40 mouse cellular contexts compared by ENCODE assay signal in the genomic region with DNA sequence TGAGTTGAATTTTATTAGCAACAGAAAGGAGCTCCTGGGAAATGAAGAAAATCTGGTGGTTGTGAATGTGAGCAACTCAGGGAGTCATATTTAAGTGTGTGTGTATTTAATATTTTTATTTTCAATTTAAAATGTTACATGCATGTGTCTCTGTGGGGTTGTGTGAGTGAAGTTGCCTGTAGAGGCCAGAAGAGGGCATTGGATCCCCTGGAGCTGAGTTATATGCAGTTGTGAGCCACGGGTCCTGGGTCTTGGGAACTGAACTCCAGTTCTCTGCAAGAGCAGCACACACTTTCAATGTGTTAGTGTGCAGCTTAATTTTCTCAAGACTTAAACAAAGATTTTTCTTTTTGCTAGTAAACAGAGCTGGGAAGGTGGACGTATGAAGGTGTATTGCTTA. TPM values are rescaled to one million over a fixed set of nuclear protein-coding genes. Genes with fewer than 3 reads are reported as not detected.
DNase-seq lines count a peak whose midpoint lies in the region; ATAC-seq and TF ChIP-seq lines count a peak whose summit lies in the region.
"Had no signal": no experiment of that assay in that cellular context is flagged by ENCODE, and none has a peak within 500 bp of the region (broad histone marks: within the 10 kb centered on the region; RNA-seq: fewer than 3 reads in every experiment).

No protein-coding gene starts in this region.

- H3K4me3 ChIP-seq in MEL (ENCODE audit: control insufficient read depth in 1 of 2, insufficient read depth in 1 of 2, low read depth in 2 of 2, low read length in 2 of 2) = no peak overlapping the region
- H3K4me3 ChIP-seq in bone marrow, adult 2 months (replicated peaks; ENCODE audit: control insufficient read depth, low read depth, low read length) = no peak overlapping the region
- H3K4me3 ChIP-seq in stomach, postnatal 0 days (ENCODE audit: low read depth, low read length) = no peak overlapping the region
- H3K4me3 ChIP-seq: erythroblast, embryonic 14.5 days; forebrain, embryonic 13.5 days; hindbrain, embryonic 12.5 days; intestine, embryonic 15.5 days; limb, embryonic 10.5 days; limb, embryonic 15.5 days; megakaryocyte, embryonic 14.5 days; midbrain, embryonic 12.5 days; myocyte; neural tube, embryonic 12.5 days had no signal

- TF ChIP-seq CTCF in MEL (IDR thresholded peaks at IDR 0.05 in 2 of 3, conservative IDR thresholded peaks at IDR 0.05 in 1 of 3; ENCODE audit: control insufficient read depth in 1 of 3, insufficient read depth in 1 of 3, low read depth in 2 of 3, low read length in 3 of 3, poor library complexity in 1 of 3, severe bottlenecking in 1 of 3) = peak in 2 of 3 experiments; percentile 32 to 33; a peak in 3 of 6 replicates
- TF ChIP-seq CTCF in bone marrow, adult 2 months (IDR thresholded peaks at IDR 0.05; ENCODE audit: control insufficient read depth, insufficient read depth, low read length) = peak; percentile 35; the same call in 1 of the 2 replicates
- TF ChIP-seq CTCF in stomach, postnatal 0 days (IDR thresholded peaks at IDR 0.05; ENCODE audit: low read depth) = no peak

- peak; percentile 35 for TF ChIP-seq RAD21 in MEL (IDR thresholded peaks at IDR 0.05; ENCODE audit: low read depth, low read length)

- DNase-seq in A20 (ENCODE audit: low read depth, low spot score) (peak; percentile 13), MEL (ENCODE audit: low read depth, low spot score) (peak; percentile 23)
- DNase-seq in stomach, postnatal 0 days (ENCODE audit: low spot score) = no peak
- DNase-seq in spleen, adult 12 weeks (ENCODE audit: low spot score) = no peak
- no peak for DNase-seq in ovary, adult 18-20 months (ENCODE audit: low spot score)
- DNase-seq: adrenal gland, postnatal 25 days; cerebellum, adult 18-20 months; cerebellum, postnatal 10 days; gastrocnemius, postnatal 14 days; heart, postnatal 36 days; kidney, adult 2 months; layer of hippocampus, adult 9-11 months; lung, embryonic 14.5 days; thymus, adult 18-20 months; thymus, postnatal 4 days had no signal

- no peaks in the 10 kb centered on the region for H3K9me3 ChIP-seq in MEL (replicated peaks; ENCODE audit: insufficient read depth, low read length)
- H3K9me3 ChIP-seq in stomach, postnatal 0 days (ENCODE audit: control insufficient read depth, low read length) = no peaks in the 10 kb centered on the region
- H3K9me3 ChIP-seq: forebrain, embryonic 13.5 days; hindbrain, embryonic 12.5 days; intestine, embryonic 15.5 days; limb, embryonic 10.5 days; limb, embryonic 15.5 days; midbrain, embryonic 12.5 days; neural tube, embryonic 12.5 days had no signal

- H3K79me2 ChIP-seq in MEL (ENCODE audit: control insufficient read depth, insufficient read depth, low read length, poor library complexity) = no peaks in the 10 kb centered on the region

- WGBS in bone marrow, adult 2 months = 50% methylated on average over 2 of the region's 2 CpGs
- WGBS in stomach, postnatal 0 days = 78% methylated on average over 2 of the region's 2 CpGs

- no peak overlapping the region for H3K4me2 ChIP-seq in stomach, postnatal 0 days (replicated peaks; ENCODE audit: low read depth)
- H3K4me2 ChIP-seq: forebrain, embryonic 13.5 days; heart, embryonic 11.5 days; hindbrain, embryonic 12.5 days; intestine, embryonic 15.5 days; limb, embryonic 15.5 days; lung, embryonic 14.5 days; midbrain, embryonic 12.5 days; neural tube, embryonic 12.5 days had no signal

- H3K27me3 ChIP-seq in MEL (ENCODE audit: control insufficient read depth in 1 of 2, insufficient read depth in 2 of 2, low read length in 2 of 2) = no peaks in the 10 kb centered on the region; a peak in 1 of 4 replicates
- H3K27me3 ChIP-seq in stomach, postnatal 0 days (ENCODE audit: control insufficient read depth, insufficient read depth, low read length) = no peaks in the 10 kb centered on the region
- H3K27me3 ChIP-seq: forebrain, embryonic 13.5 days; hindbrain, embryonic 12.5 days; intestine, embryonic 15.5 days; limb, embryonic 15.5 days; megakaryocyte, embryonic 14.5 days; midbrain, embryonic 12.5 days; neural tube, embryonic 12.5 days had no signal

- H3K9ac ChIP-seq in MEL (ENCODE audit: control insufficient read depth, low read depth, low read length, poor library complexity, severe bottlenecking) = no peak overlapping the region
- no peak overlapping the region for H3K9ac ChIP-seq in stomach, postnatal 0 days (ENCODE audit: low read length)
- H3K9ac ChIP-seq: forebrain, embryonic 13.5 days; hindbrain, embryonic 12.5 days; intestine, embryonic 15.5 days; limb, embryonic 15.5 days; liver, embryonic 14.5 days; lung, embryonic 14.5 days; midbrain, embryonic 12.5 days; neural tube, embryonic 12.5 days had no signal

- H3K27ac ChIP-seq in MEL (ENCODE audit: control insufficient read depth, low read depth, low read length) = no peak overlapping the region
- H3K27ac ChIP-seq in bone marrow, adult 2 months (ENCODE audit: control insufficient read depth, insufficient read depth, low read depth, low read length, poor library complexity) = no peak overlapping the region
- H3K27ac ChIP-seq in stomach, postnatal 0 days (replicated peaks) = no peak overlapping the region
- H3K27ac ChIP-seq: forebrain, embryonic 13.5 days; hindbrain, embryonic 12.5 days; hindbrain, postnatal 0 days; intestine, embryonic 15.5 days; kidney, postnatal 0 days; limb, embryonic 10.5 days; limb, embryonic 15.5 days; liver, embryonic 14.5 days; midbrain, embryonic 12.5 days; neural tube, embryonic 12.5 days had no signal

- H3K4me1 ChIP-seq in MEL (ENCODE audit: control insufficient read depth in 1 of 2, insufficient read depth in 2 of 2, low read length in 2 of 2) = no peaks in the 10 kb centered on the region
- H3K4me1 ChIP-seq in bone marrow, adult 2 months (ENCODE audit: control insufficient read depth, insufficient read depth, low read length) = no peaks in the 10 kb centered on the region
- no peaks in the 10 kb centered on the region for H3K4me1 ChIP-seq in stomach, postnatal 0 days (replicated peaks; ENCODE audit: control insufficient read depth, insufficient read depth)
- H3K4me1 ChIP-seq: forebrain, embryonic 13.5 days; hindbrain, embryonic 12.5 days; intestine, embryonic 15.5 days; limb, embryonic 10.5 days; limb, embryonic 15.5 days; megakaryocyte, embryonic 14.5 days; midbrain, embryonic 12.5 days; neural tube, embryonic 12.5 days had no signal

- TF ChIP-seq POLR2A in MEL (IDR thresholded peaks at IDR 0.05; ENCODE audit: control insufficient read depth in 1 of 2, insufficient read depth in 1 of 2, low read depth in 1 of 2, low read length in 2 of 2, poor library complexity in 1 of 2) = no peak
- TF ChIP-seq POLR2A in bone marrow, adult 2 months (IDR thresholded peaks at IDR 0.05; ENCODE audit: borderline replicate concordance, control insufficient read depth, low read depth, low read length) = no peak

- ATAC-seq in neutrophil, adult 5-6 weeks (ENCODE audit: extremely low read depth, insufficient number of reproducible peaks, low FRiP score, poor library complexity, severe bottlenecking) = peak; percentile 56
- ATAC-seq in stomach, postnatal 0 days (ENCODE audit: low FRiP score, low TSS enrichment) = no peak
- ATAC-seq: forebrain, embryonic 13.5 days; hindbrain, postnatal 0 days; intestine, embryonic 15.5 days had no signal

- no peak for TF ChIP-seq EP300 in MEL (IDR thresholded peaks at IDR 0.05; ENCODE audit: low read depth in 1 of 2, low read length in 2 of 2)
- TF ChIP-seq EP300 in stomach, postnatal 0 days (optimal IDR thresholded peaks at IDR 0.05) = no peak

- H3K36me3 ChIP-seq in MEL (ENCODE audit: control insufficient read depth in 1 of 2, insufficient read depth in 2 of 2, low read length in 2 of 2) = no peaks in the 10 kb centered on the region
- no peaks in the 10 kb centered on the region for H3K36me3 ChIP-seq in stomach, postnatal 0 days (ENCODE audit: control insufficient read depth, insufficient read depth, low read length)
- H3K36me3 ChIP-seq: hindbrain, embryonic 12.5 days; intestine, embryonic 15.5 days; limb, embryonic 10.5 days; limb, embryonic 15.5 days; midbrain, embryonic 12.5 days; neural tube, embryonic 12.5 days had no signal

TF ChIP-seq in MEL, 35 proteins besides CTCF, POLR2A, EP300 and RAD21:
- TF ChIP-seq MYB (IDR thresholded peaks at IDR 0.05; ENCODE audit: low read depth, low read length) (no peak), SMC3 (IDR thresholded peaks at IDR 0.05; ENCODE audit: low read depth, low read length) (peak; percentile 56)
TF ChIP-seq in MEL: peak in this region for 1.

RNA-seq across cellular contexts. Expression of a gene that starts 12.2 kb away (rescaled TPM):
- not detected in 2 replicates for total RNA-seq in MEL (2012; rRNA removed)
- not detected for polyA plus RNA-seq in MEL (2012; ENCODE audit: insufficient read depth in 1 of 2, insufficient read length in 2 of 2, low read depth in 1 of 2, low replicate concordance in 2 of 2, missing spikeins in 1 of 2)
- 3.1 and 7.9 TPM in 2 replicates for polyA plus RNA-seq in bone marrow, adult 2 months (2011; ENCODE audit: insufficient read depth, insufficient read length, low replicate concordance, missing spikeins)
- 37.1 and 53.7 TPM in 2 replicates for total RNA-seq in neutrophil, adult 5-6 weeks (2017)
- 3.1 and 3.3 TPM in 2 replicates for polyA plus RNA-seq in stomach, postnatal 0 days (2015; fragmentation: Nextera tagmentation; extraction: Ambion mirVana)
- polyA plus RNA-seq: C2C12; erythroblast, embryonic 14.5 days; forebrain, embryonic 13.5 days; myocyte had no signal

RNA-seq across cellular contexts. Expression of a gene that starts 25.6 kb away (rescaled TPM):
- total RNA-seq in MEL (2012; rRNA removed) = not detected in 2 replicates
- polyA plus RNA-seq in MEL (2012; ENCODE audit: insufficient read depth in 1 of 2, insufficient read length in 2 of 2, low read depth in 1 of 2, low replicate concordance in 2 of 2, missing spikeins in 1 of 2) = not detected
- polyA plus RNA-seq in bone marrow, adult 2 months (2011; ENCODE audit: insufficient read depth, insufficient read length, low replicate concordance, missing spikeins) = not detected in 2 replicates
- total RNA-seq in neutrophil, adult 5-6 weeks (2017) = 1.2 and 3.1 TPM in 2 replicates
- not detected in 2 replicates for polyA plus RNA-seq in stomach, postnatal 0 days (2015; fragmentation: Nextera tagmentation; extraction: Ambion mirVana)
- total RNA-seq: adrenal gland, adult 18-20 months; adrenal gland, postnatal 25 days; gastrocnemius, postnatal 14 days; heart, postnatal 36 days; hindbrain, postnatal 0 days; left cerebral cortex, postnatal 10 days; midbrain, postnatal 0 days had no signal
- polyA plus RNA-seq: brain, embryonic 14.5 days; C2C12; cortical plate, adult 2 months; erythroblast, embryonic 14.5 days; forebrain, embryonic 13.5 days; heart, embryonic 11.5 days; heart, embryonic 16.5 days; hindbrain, embryonic 12.5 days; hindbrain, postnatal 0 days; intestine, embryonic 15.5 days; kidney, adult 2 months; kidney, postnatal 0 days; limb, embryonic 10.5 days; limb, embryonic 15.5 days; lung, embryonic 14.5 days; midbrain, embryonic 12.5 days; midbrain, postnatal 0 days; myocyte; neural tube, embryonic 12.5 days; small intestine, adult 2 months; stomach, embryonic 16.5 days had no signal

RNA-seq across cellular contexts. Expression of a gene that starts 42.9 kb away (rescaled TPM):
- total RNA-seq in MEL (2012; rRNA removed) = not detected in 2 replicates
- under 1 TPM in 1 of 2 experiments, not detected in 1; 0.06 TPM for polyA plus RNA-seq in MEL (2012; ENCODE audit: insufficient read depth in 1 of 2, insufficient read length in 2 of 2, low read depth in 1 of 2, low replicate concordance in 2 of 2, missing spikeins in 1 of 2)
- polyA plus RNA-seq in bone marrow, adult 2 months (2011; ENCODE audit: insufficient read depth, insufficient read length, low replicate concordance, missing spikeins) = 16.5 and 26.6 TPM in 2 replicates
- 15.6 and 15.8 TPM in 2 replicates for total RNA-seq in neutrophil, adult 5-6 weeks (2017)
- 3.4 and 4.4 TPM in 2 replicates for polyA plus RNA-seq in stomach, postnatal 0 days (2015; fragmentation: Nextera tagmentation; extraction: Ambion mirVana)
- polyA plus RNA-seq: C2C12; erythroblast, embryonic 14.5 days; myocyte had no signal

Comparison
In these comparisons a context has a peak if more than half of its experiments do, and no peak if none do; other contexts are left out.
1. DNase-seq: peak in A20 (single experiment) and MEL (single experiment); none in stomach, postnatal 0 days (single experiment), spleen, adult 12 weeks (single experiment) and ovary, adult 18-20 months (single experiment).